Mouse (Mus musculus) MEL (cell line): Measurements from ENCODE around the gene Polr2l. TPM values are rescaled to one million over a fixed set of nuclear protein-coding genes. Genes with fewer than 3 reads are reported as not detected.

Experiments used
- DNase-seq: peaks from one replicate; pipeline ENCODE4 v3.0.0; 2011; ENCODE audit warnings: low read depth, low spot score
- H3K27ac ChIP-seq: 2 replicates; pipeline ENCODE4 v1.5.1; 2012; ENCODE audit warnings: low read depth, mild to moderate bottlenecking, control low read depth, low read length, moderate library complexity; ENCODE audit not compliant: control insufficient read depth
- H3K27me3 ChIP-seq, 2 experiments: fragments of 150-350 bp in 1 of 2; sonication (generic) in 1 of 2; 2 replicates each; pipeline ENCODE4 v1.6.1; 2012; ENCODE audit warnings: low read length in 2 of 2, mild to moderate bottlenecking in 2 of 2, improper control_type of control experiment in 1 of 2, moderate library complexity in 1 of 2; ENCODE audit not compliant: insufficient read depth in 2 of 2, control insufficient read depth in 1 of 2
- H3K36me3 ChIP-seq, 2 experiments: 2 replicates each; pipeline ENCODE4 v1.6.1; 2012 to 2014; ENCODE audit warnings: low read length in 2 of 2, improper control_type of control experiment in 1 of 2, inconsistent platforms in 1 of 2, mild to moderate bottlenecking in 1 of 2; ENCODE audit not compliant: insufficient read depth in 2 of 2, control insufficient read depth in 1 of 2
- H3K4me1 ChIP-seq, 2 experiments: fragments of 150-350 bp in 1 of 2; sonication (generic) in 1 of 2; 2 replicates each; pipeline ENCODE4 v1.6.1; 2012; ENCODE audit warnings: low read length in 2 of 2, improper control_type of control experiment in 1 of 2, mild to moderate bottlenecking in 1 of 2; ENCODE audit not compliant: insufficient read depth in 2 of 2, control insufficient read depth in 1 of 2
- H3K4me3 ChIP-seq, 2 experiments: fragments of 150-350 bp in 1 of 2; sonication (generic) in 1 of 2; 2 replicates each; pipeline ENCODE4 v1.5.1; 2012; ENCODE audit warnings: low read depth in 2 of 2, low read length in 2 of 2, mild to moderate bottlenecking in 2 of 2, moderate library complexity in 2 of 2, control low read depth in 1 of 2, improper control_type of control experiment in 1 of 2; ENCODE audit not compliant: control insufficient read depth in 1 of 2, insufficient read depth in 1 of 2
- H3K79me2 ChIP-seq: 2 replicates; pipeline ENCODE4 v1.6.1; 2012; ENCODE audit warnings: mild to moderate bottlenecking, low read length, moderate library complexity; ENCODE audit not compliant: control insufficient read depth, poor library complexity, insufficient read depth
- H3K9ac ChIP-seq: 2 replicates; pipeline ENCODE4 v1.6.1; 2012; ENCODE audit warnings: low read depth, mild to moderate bottlenecking, control low read depth, low read length, moderate library complexity; ENCODE audit not compliant: control insufficient read depth, poor library complexity, severe bottlenecking
- H3K9me3 ChIP-seq: fragments of 150-350 bp; sonication (generic); replicated peaks from 2 replicates; pipeline ENCODE4 v1.6.1; 2012; ENCODE audit warnings: mild to moderate bottlenecking, low read length, improper control_type of control experiment, moderate library complexity; ENCODE audit not compliant: insufficient read depth
- BHLHE40 ChIP-seq: IDR thresholded peaks from 2 replicates; pipeline ENCODE4 v1.6.1; 2012; ENCODE audit warnings: low read depth, mild to moderate bottlenecking, inconsistent platforms, low read length, improper control_type of control experiment, borderline replicate concordance
- CHD1 ChIP-seq: IDR thresholded peaks from 2 replicates; pipeline ENCODE4 v1.6.1; 2012; ENCODE audit warnings: low read depth, mild to moderate bottlenecking, inconsistent platforms, low read length, improper control_type of control experiment
- CTCF ChIP-seq, 3 experiments: IDR thresholded peaks in 2 of 3; conservative IDR thresholded peaks in 1 of 3; 2 replicates each; pipeline ENCODE4 v1.5.1; 2011 to 2012; ENCODE audit warnings: low read length in 3 of 3, low read depth in 2 of 3, mild to moderate bottlenecking in 2 of 3, improper control_type of control experiment in 1 of 3, inconsistent platforms in 1 of 3, mixed read lengths in 1 of 3, moderate library complexity in 1 of 3; ENCODE audit not compliant: control insufficient read depth in 1 of 3, insufficient read depth in 1 of 3, poor library complexity in 1 of 3, severe bottlenecking in 1 of 3
- EP300 ChIP-seq, 2 experiments: IDR thresholded peaks; 2 replicates each; pipeline ENCODE4 v1.6.1; 2011; ENCODE audit warnings: improper control_type of control experiment in 2 of 2, low read length in 2 of 2, low read depth in 1 of 2, mild to moderate bottlenecking in 1 of 2
- GATA1 ChIP-seq: IDR thresholded peaks from 2 replicates; pipeline ENCODE4 v1.6.1; 2011; ENCODE audit warnings: low read depth, low read length, improper control_type of control experiment
- HCFC1 ChIP-seq: IDR thresholded peaks from 2 replicates; pipeline ENCODE4 v1.6.1; 2012; ENCODE audit warnings: low read depth, mild to moderate bottlenecking, inconsistent platforms, low read length, improper control_type of control experiment, moderate library complexity
- MAFK ChIP-seq: IDR thresholded peaks from 2 replicates; pipeline ENCODE4 v1.6.1; 2011; ENCODE audit warnings: low read depth, mild to moderate bottlenecking, low read length, improper control_type of control experiment, borderline replicate concordance
- MEF2A ChIP-seq: IDR thresholded peaks from 2 replicates; pipeline ENCODE4 v1.6.1; 2014; ENCODE audit warnings: low read depth, mild to moderate bottlenecking, inconsistent platforms, low read length, improper control_type of control experiment; ENCODE audit not compliant: poor library complexity, insufficient replicate concordance, severe bottlenecking; ENCODE audit errors: extremely low read depth
- MYC ChIP-seq: IDR thresholded peaks from 2 replicates; pipeline ENCODE4 v1.6.1; 2011; ENCODE audit warnings: low read depth, mild to moderate bottlenecking, low read length, improper control_type of control experiment, moderate library complexity
- NRF1 ChIP-seq: IDR thresholded peaks from 2 replicates; pipeline ENCODE4 v1.6.1; 2014; ENCODE audit warnings: low read depth, mild to moderate bottlenecking, inconsistent platforms, low read length, improper control_type of control experiment, moderate library complexity; ENCODE audit not compliant: poor library complexity, insufficient read depth, severe bottlenecking
- RCOR1 ChIP-seq: IDR thresholded peaks from 2 replicates; pipeline ENCODE4 v1.6.1; 2012; ENCODE audit warnings: low read depth, mild to moderate bottlenecking, inconsistent platforms, low read length, improper control_type of control experiment
- TBP ChIP-seq: IDR thresholded peaks from 2 replicates; pipeline ENCODE4 v1.8.0; 2011; ENCODE audit warnings: low read depth, low read length, improper control_type of control experiment
- TCF12 ChIP-seq: IDR thresholded peaks from 2 replicates; pipeline ENCODE4 v1.6.1; 2014; ENCODE audit warnings: low read depth, mild to moderate bottlenecking, inconsistent platforms, low read length, improper control_type of control experiment, moderate library complexity
- USF1 ChIP-seq: IDR thresholded peaks from 2 replicates; pipeline ENCODE4 v1.6.1; 2014; ENCODE audit warnings: low read depth, mild to moderate bottlenecking, inconsistent platforms, low read length, improper control_type of control experiment, moderate library complexity
- ZC3H11A ChIP-seq: IDR thresholded peaks from 2 replicates; pipeline ENCODE4 v1.6.1; 2012; ENCODE audit warnings: low read depth, mild to moderate bottlenecking, inconsistent platforms, low read length, improper control_type of control experiment
- polyA plus RNA-seq, 2 experiments: library from polyadenylated mRNA; stranded (reverse) in 1 of 2; unstranded in 1 of 2; fragments of >175 nt in 1 of 2; fragments of >200 nt in 1 of 2; gene quantifications; 2 replicates each; pipeline versions ENCODE4 v1.2.1 to v1.2.4; 2012; ENCODE audit warnings: low replicate concordance in 2 of 2, low read depth in 1 of 2; ENCODE audit not compliant: insufficient read length in 2 of 2, insufficient read depth in 1 of 2, missing spikeins in 1 of 2
- total RNA-seq: library from RNA; depleted of rRNA; stranded (reverse); fragments of 300-350 nt; gene quantifications from 2 replicates; pipeline ENCODE4 v1.2.3, GENCODE M21; 2012

The Polr2l gene
- total and polyA plus RNA-seq, 3 experiments = 82.4 to 114 TPM; not detected in 1

GRCm38 (mm10) chr7:141470637-141470944 lies 4.3 kb downstream of the Polr2l start:
- Histone ChIP-seq H3K79me2 (peaks cover 36% of the 10 kb centered on the region), H3K4me1 (peaks cover 8 to 32% of the 10 kb centered on the region in 2 experiments), H3K36me3 (peaks cover 0 to 18% of the 10 kb centered on the region in 2 experiments; a peak in 2 of 4 replicates), H3K4me3 (no peak overlapping the region), H3K9me3 (no peaks in the 10 kb centered on the region), H3K9ac (no peak overlapping the region), H3K27me3 (no peaks in the 10 kb centered on the region), H3K27ac (no peak overlapping the region)
- no peak for DNase-seq
- TF ChIP-seq BHLHE40 (no peak), RCOR1 (no peak), HCFC1 (no peak), MAFK (no peak)

DNA sequence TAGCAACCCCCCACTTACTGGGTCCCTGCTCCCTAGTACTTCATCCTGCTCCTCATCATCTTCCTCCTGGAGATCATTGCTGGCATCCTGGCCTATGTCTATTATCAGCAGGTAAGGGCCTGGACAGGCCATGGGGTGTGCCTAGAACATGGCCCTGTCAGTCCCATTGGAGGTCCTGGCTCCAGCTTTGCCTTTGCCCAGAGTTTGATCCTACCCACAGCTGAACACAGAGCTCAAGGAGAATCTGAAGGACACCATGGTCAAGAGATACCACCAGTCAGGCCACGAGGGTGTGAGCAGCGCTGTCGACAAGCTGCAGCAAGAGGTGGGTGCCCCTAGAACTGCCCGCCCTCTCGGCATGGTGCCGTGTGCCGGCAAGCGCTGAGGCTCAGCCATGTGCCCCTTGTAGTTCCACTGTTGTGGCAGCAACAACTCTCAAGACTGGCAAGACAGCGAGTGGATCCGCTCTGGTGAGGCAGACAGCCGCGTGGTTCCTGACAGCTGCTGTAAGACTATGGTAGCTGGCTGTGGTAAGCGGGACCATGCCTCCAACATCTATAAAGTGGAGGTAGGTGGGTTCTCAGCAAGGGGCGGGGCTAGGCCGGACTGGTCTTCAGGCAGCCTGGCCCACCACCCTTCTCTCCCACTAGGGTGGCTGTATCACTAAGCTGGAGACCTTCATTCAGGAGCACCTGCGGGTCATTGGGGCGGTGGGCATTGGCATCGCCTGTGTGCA lies 4.9 kb downstream of the Polr2l start:
- peaks cover 31% of the 10 kb centered on the region for H3K79me2 ChIP-seq
- peaks cover 8 to 35% of the 10 kb centered on the region in 2 experiments for H3K4me1 ChIP-seq
- no peak for DNase-seq
- peaks cover 0 to 18% of the 10 kb centered on the region in 2 experiments; a peak in 2 of 4 replicates for H3K36me3 ChIP-seq
- no peak overlapping the region for H3K4me3 ChIP-seq
- TF ChIP-seq NRF1 = no peak
- no peak for TF ChIP-seq MYC
- no peak for TF ChIP-seq EP300 (IDR thresholded peaks at IDR 0.05; ENCODE audit: low read depth in 1 of 2, low read length in 2 of 2)
- TF ChIP-seq MEF2A = no peak
- no peak for TF ChIP-seq ZC3H11A
- no peak for TF ChIP-seq CTCF (IDR thresholded peaks at IDR 0.05 in 2 of 3, conservative IDR thresholded peaks at IDR 0.05 in 1 of 3; ENCODE audit: control insufficient read depth in 1 of 3, insufficient read depth in 1 of 3, low read depth in 2 of 3, low read length in 3 of 3, poor library complexity in 1 of 3, severe bottlenecking in 1 of 3)
- TF ChIP-seq GATA1 = no peak
- no peak for TF ChIP-seq TBP
- no peak for TF ChIP-seq USF1
- no peak for TF ChIP-seq TCF12
- TF ChIP-seq RCOR1 = no peak
- TF ChIP-seq CHD1 = no peak
- TF ChIP-seq MAFK = no peak
- H3K27ac ChIP-seq = no peak overlapping the region
- no peaks in the 10 kb centered on the region for H3K27me3 ChIP-seq
- no peaks in the 10 kb centered on the region for H3K9me3 ChIP-seq
- no peak overlapping the region; the same call in 1 of the 2 replicates for H3K9ac ChIP-seq
